Mouse (Mus musculus): ENCODE measurements at regions not wholly inside any gene's neighbourhood (a gene's known extent, or its start where the extent isn't known, plus 50 kb on each side); places are given as distances from the start of the nearest gene placed in this dataset.

GRCm38 (mm10) chr9:41525534-41525933 lies 364.0 kb upstream of the Ubash3b start:
- no peak for TF ChIP-seq CTCF (IDR thresholded peaks at IDR 0.05; ENCODE audit: control insufficient read depth, insufficient read depth, insufficient read length)
- TF ChIP-seq MAX (IDR thresholded peaks at IDR 0.05): no peak
- TF ChIP-seq CEBPB (IDR thresholded peaks at IDR 0.05; ENCODE audit: low read depth): no peak
- TF ChIP-seq MYOG (IDR thresholded peaks at IDR 0.05; ENCODE audit: control insufficient read depth, extremely low read depth, insufficient read length): no peak
- no peak for TF ChIP-seq USF1 (IDR thresholded peaks at IDR 0.05; ENCODE audit: low read depth)
- TF ChIP-seq MYOD1 (IDR thresholded peaks at IDR 0.05; ENCODE audit: control insufficient read depth, insufficient read length, low read depth): no peak

Measured in C2C12 (cell line).